Mouse (Mus musculus) megakaryocyte-erythroid progenitor cell, adult 5 weeks (primary cell): Measurements from ENCODE around the gene Fuk. TPM values are rescaled to one million over a fixed set of nuclear protein-coding genes. Genes with fewer than 3 reads are reported as not detected.

ENCODE experiments used
- polyA plus RNA-seq: library from polyadenylated mRNA; stranded (reverse); fragments of >175 nt; gene quantifications from 2 replicates; pipeline ENCODE4 v1.2.3, GENCODE M21; 2012

Fuk gene
- polyA plus RNA-seq = 6.7 and 7.1 TPM in 2 replicates

DNA sequence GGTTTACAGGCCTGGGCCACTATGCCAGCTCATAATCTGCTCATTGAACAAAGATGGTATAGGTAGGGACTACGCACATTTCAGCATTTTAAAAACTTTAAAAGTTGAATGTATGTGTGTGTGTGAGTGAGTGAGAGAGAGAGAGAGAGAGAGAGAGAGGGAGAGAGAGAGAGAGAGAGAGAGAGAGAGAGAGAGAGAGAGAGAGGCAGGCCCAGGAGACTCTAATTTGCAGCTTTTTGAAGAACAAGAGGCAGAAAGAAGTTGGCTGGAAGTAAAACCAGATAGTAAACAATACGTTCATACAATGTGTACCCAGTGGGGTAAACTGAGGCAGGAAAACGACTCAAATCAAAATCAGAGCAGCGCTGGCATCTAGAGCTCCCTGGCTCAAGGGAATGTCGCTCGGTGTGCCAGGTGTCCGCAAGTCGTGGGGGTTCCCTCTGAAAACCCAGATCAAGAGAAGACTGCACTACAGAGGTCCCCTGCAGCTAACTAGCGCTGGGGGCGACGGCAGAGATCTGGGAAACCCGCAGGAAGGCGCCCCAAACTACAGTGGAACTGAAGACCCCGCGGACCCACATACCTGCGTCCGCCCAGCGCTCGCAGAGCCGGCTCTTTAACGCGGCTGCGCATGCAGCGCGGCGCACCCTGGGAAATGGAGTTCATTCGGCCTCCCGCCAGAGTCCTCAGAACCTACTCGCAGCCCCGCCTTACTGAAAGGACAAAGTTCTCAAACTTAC lies at the start of gene Fuk:
Gene Fuk, minus strand, starts transcription at position 650 of the 740 bp plus-strand sequence.

DNA sequence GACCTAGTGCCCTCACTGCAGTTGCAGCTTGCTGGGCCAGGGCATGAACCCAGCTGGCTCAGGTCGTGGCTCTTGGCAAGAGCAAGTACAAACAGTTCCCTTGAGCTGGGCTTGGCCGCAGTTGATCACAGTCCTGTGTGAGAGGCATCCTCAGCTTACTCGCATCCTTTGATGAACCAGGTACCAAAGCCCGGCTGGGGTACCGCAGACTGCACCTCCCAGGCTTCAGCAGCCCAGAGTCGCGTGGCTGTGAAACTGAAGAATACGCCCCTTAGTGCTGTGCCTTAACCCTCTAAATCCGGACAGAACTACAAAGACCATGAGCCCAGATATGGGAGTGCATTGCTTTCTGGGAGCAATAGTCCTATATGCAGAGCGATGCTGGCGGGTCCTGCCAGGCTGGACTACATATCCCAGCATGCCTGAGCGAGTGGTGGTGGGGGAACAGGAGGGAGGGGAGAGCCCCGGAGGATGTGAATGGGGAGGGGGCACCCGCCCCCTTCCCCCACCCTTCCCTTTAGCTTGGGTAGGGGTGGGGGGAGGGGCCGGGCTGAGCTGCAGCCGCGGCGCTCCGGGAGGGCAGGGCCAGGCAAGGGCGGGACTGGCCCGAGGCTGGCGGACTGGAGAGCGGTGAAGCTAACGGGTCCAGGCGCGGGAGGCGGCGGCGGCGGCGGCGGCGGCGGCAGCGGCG lies 17.2 kb upstream of the Fuk start, which contains the start of gene St3gal2:
Gene St3gal2, plus strand, starts transcription at position 582 of the 691 bp plus-strand sequence.

GRCm38 (mm10) chr8:110846405-110847170 lies 55.7 kb downstream of the Fuk start, which contains the start of the genes Cog4 and Sf3b3:
Gene Cog4, plus strand, starts transcription at chr8:110846600.
Gene Sf3b3, minus strand, starts transcription at chr8:110846787.

Other genes starting within 250 kb of the Fuk start
- 5.6 and 11.5 TPM in 2 replicates for gene Mtss1l, start 181.0 kb downstream of the Fuk start, polyA plus RNA-seq
- not detected in 2 replicates for gene Il34, start 96.6 kb downstream of the Fuk start, polyA plus RNA-seq
- 12.8 and 18.4 TPM in 2 replicates for gene Cog4, start 55.9 kb downstream of the Fuk start, polyA plus RNA-seq
- 9.8 and 10.7 TPM in 2 replicates for gene Sf3b3, start 55.7 kb downstream of the Fuk start, polyA plus RNA-seq
- gene St3gal2, start 17.4 kb upstream of the Fuk start, polyA plus RNA-seq = 14.0 and 17.7 TPM in 2 replicates
- gene Ddx19a, start 95.3 kb upstream of the Fuk start, polyA plus RNA-seq = 46.3 and 58.1 TPM in 2 replicates
- 3.0 and 3.2 TPM in 2 replicates for gene Ddx19b, start 129.3 kb upstream of the Fuk start, polyA plus RNA-seq
- gene Aars, start 130.7 kb upstream of the Fuk start, polyA plus RNA-seq = 14.1 and 17.4 TPM in 2 replicates
- gene Exosc6, start 153.9 kb upstream of the Fuk start, polyA plus RNA-seq = 113 and 121 TPM in 2 replicates
- gene Clec18a, start 189.9 kb upstream of the Fuk start, polyA plus RNA-seq = 0.06 and 0.09 TPM in 2 replicates
- 4.3 and 4.5 TPM in 2 replicates for gene Pdpr, start 192.1 kb upstream of the Fuk start, polyA plus RNA-seq